Mouse (Mus musculus) bone marrow macrophage, adult 2 months (primary cell): ENCODE measurements around the gene Chrm5.

Experiments used
- CTCF ChIP-seq: IDR thresholded peaks from 2 replicates; pipeline ENCODE4 v1.5.1; 2012; ENCODE audit warnings: low read depth, mild to moderate bottlenecking, low read length, moderate library complexity
- POLR2A ChIP-seq: IDR thresholded peaks from 2 replicates; pipeline ENCODE4 v1.6.1; 2012; ENCODE audit warnings: mild to moderate bottlenecking, low read depth, low read length, borderline replicate concordance

DNA sequence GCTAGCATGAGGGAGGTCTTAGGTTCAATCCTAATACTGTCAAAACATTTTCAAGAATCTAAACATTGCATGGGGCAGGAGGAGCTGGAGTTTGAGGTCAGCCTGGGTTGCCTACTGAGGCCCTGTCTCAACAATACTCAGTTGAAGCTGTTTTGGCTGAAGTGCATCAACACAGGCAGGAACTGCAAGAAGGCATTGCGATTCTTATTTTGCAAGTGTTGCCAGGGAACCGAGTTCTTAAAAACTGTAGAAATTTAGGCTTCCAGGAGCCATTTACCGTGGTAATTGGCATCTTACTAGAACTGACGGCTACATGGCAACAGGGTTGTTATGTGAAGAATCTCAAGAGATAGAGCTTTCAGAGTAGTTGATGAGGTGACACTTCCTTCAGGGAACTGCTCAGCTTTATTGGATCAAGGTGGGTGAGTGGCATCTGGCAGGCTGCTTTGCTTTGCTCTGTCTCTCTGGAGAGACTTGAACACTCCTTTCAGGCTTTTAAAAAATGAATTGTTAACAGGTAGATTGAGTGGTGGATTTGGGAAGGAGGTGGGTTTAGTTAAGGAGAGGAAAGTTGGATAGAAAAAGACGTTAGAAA, 26.4 kb upstream of the Chrm5 start:
- TF ChIP-seq CTCF (no peak), POLR2A (no peak)
